Mouse (Mus musculus) ES-E14 (cell line): ENCODE data around the gene Zbtb48.

Experiments
- ZC3H11A ChIP-seq: IDR thresholded peaks from 2 replicates; pipeline ENCODE4 v1.6.1; 2012; ENCODE audit warnings: low read depth, mild to moderate bottlenecking, inconsistent platforms, low read length, borderline replicate concordance
- ZNF384 ChIP-seq: IDR thresholded peaks from 2 replicates; pipeline ENCODE4 v1.6.1; 2012; ENCODE audit warnings: low read depth, low read length, inconsistent platforms

- TF ChIP-seq ZNF384 (no peak), ZC3H11A (no peak)
Measured at GRCm38 (mm10) chr4:152039831-152040310, 12.4 kb upstream of the Zbtb48 start.
